Mouse (Mus musculus): Measurements from ENCODE around the gene Wrb. TPM values are rescaled to one million over a fixed set of nuclear protein-coding genes. Genes with fewer than 3 reads are reported as not detected.
A peak's percentile ranks its signal among the peaks of the same experiment; 100 is the strongest.

Gene Wrb
- polyA plus RNA-seq, 1 experiment from 2014 or later = 233 TPM

DNA sequence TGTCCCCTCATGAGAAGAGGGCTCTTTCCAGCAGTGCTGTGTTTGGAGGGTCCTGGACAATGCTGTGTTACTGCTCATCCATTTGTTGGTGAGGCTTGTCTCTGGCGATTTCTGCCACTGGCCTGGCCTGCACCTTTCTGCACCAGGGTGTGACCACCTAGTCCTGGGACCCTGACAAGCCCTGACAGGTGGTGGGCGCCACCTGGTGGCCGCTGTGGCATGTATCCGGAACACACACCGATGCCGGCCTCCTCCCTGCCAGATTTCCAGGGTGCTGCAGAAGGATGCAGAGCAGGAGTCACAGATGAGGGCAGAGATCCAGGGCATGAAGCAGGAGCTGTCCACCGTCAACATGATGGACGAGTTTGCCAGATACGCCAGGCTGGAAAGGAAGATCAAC, 6.3 kb downstream of the Wrb start:
- Histone ChIP-seq H3K9me3 (ENCODE audit: control insufficient read depth, low read length) (no peaks in the 10 kb centered on the region), H3K27ac (ENCODE audit: low read depth, low read length) (no peak overlapping the region), H3K9ac (ENCODE audit: low read depth, low read length) (no peak overlapping the region), H3K27me3 (replicated peaks; ENCODE audit: control insufficient read depth, insufficient read depth, low read length) (no peaks in the 10 kb centered on the region), H3K4me2 (ENCODE audit: low read length) (no peak overlapping the region), H3K36me3 (ENCODE audit: control insufficient read depth, insufficient read depth, low read length) (peaks cover 22% of the 10 kb centered on the region), H3K4me3 (ENCODE audit: low read length) (no peak overlapping the region), H3K4me1 (ENCODE audit: control insufficient read depth, insufficient read depth, low read depth, low read length) (peaks cover 7% of the 10 kb centered on the region)
- WGBS = 26% methylated on average over 9 of the region's 9 CpGs
- 0 out of 2 replicates have a peak, but pooled peaks have one; percentile 49 for ATAC-seq

DNA sequence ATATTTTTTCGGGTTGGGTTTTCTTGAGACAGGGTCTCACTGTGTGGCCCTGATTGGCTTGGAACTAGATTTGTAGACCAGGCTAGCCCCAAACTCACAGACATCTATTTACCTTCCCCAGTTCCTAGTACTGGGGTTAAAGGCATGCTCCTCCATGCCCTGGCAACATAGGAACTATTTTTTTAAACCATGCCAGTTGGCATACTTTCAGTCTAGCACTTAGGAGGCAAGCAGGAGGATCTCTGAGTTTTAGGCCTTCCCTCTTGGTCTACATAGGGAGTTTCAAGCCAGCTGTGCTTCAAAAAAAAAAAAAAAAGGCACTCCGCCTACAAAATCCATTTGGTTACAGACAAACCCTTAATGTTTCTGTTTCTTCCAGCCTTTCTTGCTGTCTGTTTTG, 9.3 kb downstream of the Wrb start:
- no peak for ATAC-seq
- H3K4me3 ChIP-seq (ENCODE audit: low read length) = no peak overlapping the region
- H3K4me2 ChIP-seq (ENCODE audit: low read length) = no peak overlapping the region
- peaks cover 8% of the 10 kb centered on the region for H3K4me1 ChIP-seq (ENCODE audit: control insufficient read depth, insufficient read depth, low read depth, low read length)
- H3K36me3 ChIP-seq (ENCODE audit: control insufficient read depth, insufficient read depth, low read length) = peaks cover 22% of the 10 kb centered on the region
- H3K9ac ChIP-seq (ENCODE audit: low read depth, low read length) = no peak overlapping the region
- no peaks in the 10 kb centered on the region for H3K27me3 ChIP-seq (replicated peaks; ENCODE audit: control insufficient read depth, insufficient read depth, low read length)
- H3K9me3 ChIP-seq (ENCODE audit: control insufficient read depth, low read length) = no peaks in the 10 kb centered on the region
- H3K27ac ChIP-seq (ENCODE audit: low read depth, low read length) = no peak overlapping the region
- 90% methylated on average over 2 of the region's 2 CpGs for WGBS

- Histone ChIP-seq H3K4me2 (ENCODE audit: low read length) (no peak overlapping the region), H3K27ac (ENCODE audit: low read depth, low read length) (no peak overlapping the region), H3K27me3 (replicated peaks; ENCODE audit: control insufficient read depth, insufficient read depth, low read length) (no peaks in the 10 kb centered on the region), H3K9ac (ENCODE audit: low read depth, low read length) (no peak overlapping the region), H3K9me3 (ENCODE audit: control insufficient read depth, low read length) (no peaks in the 10 kb centered on the region), H3K36me3 (ENCODE audit: control insufficient read depth, insufficient read depth, low read length) (peaks cover 22% of the 10 kb centered on the region), H3K4me3 (ENCODE audit: low read length) (no peak overlapping the region), H3K4me1 (ENCODE audit: control insufficient read depth, insufficient read depth, low read depth, low read length) (peaks cover 12% of the 10 kb centered on the region)
- WGBS = 82% methylated on average over 8 of the region's 8 CpGs
- no peak for ATAC-seq
These were observed 10.8 kb downstream of the Wrb start for GRCm38 (mm10) chr16:96156019-96156418.

- no peak for ATAC-seq
- Histone ChIP-seq H3K9ac (ENCODE audit: low read depth, low read length) (no peak overlapping the region), H3K4me1 (ENCODE audit: control insufficient read depth, insufficient read depth, low read depth, low read length) (peaks cover 8% of the 10 kb centered on the region), H3K4me2 (ENCODE audit: low read length) (no peak overlapping the region), H3K27me3 (replicated peaks; ENCODE audit: control insufficient read depth, insufficient read depth, low read length) (no peaks in the 10 kb centered on the region), H3K4me3 (ENCODE audit: low read length) (no peak overlapping the region), H3K27ac (ENCODE audit: low read depth, low read length) (no peak overlapping the region), H3K36me3 (ENCODE audit: control insufficient read depth, insufficient read depth, low read length) (peaks cover 22% of the 10 kb centered on the region), H3K9me3 (ENCODE audit: control insufficient read depth, low read length) (no peaks in the 10 kb centered on the region)
- 89% methylated on average over 11 of the region's 11 CpGs for WGBS
These were observed 12.0 kb downstream of the Wrb start for GRCm38 (mm10) chr16:96157171-96157570.

- H3K27me3 ChIP-seq (replicated peaks; ENCODE audit: control insufficient read depth, insufficient read depth, low read length) = no peaks in the 10 kb centered on the region
- H3K27ac ChIP-seq (ENCODE audit: low read depth, low read length) = peak overlapping the region; percentile 74
- H3K4me3 ChIP-seq (ENCODE audit: low read length) = peak overlapping the region; percentile 43
- peaks cover 8% of the 10 kb centered on the region for H3K4me1 ChIP-seq (ENCODE audit: control insufficient read depth, insufficient read depth, low read depth, low read length)
- ATAC-seq = no peak
- peak overlapping the region; percentile 72 for H3K4me2 ChIP-seq (ENCODE audit: low read length)
- peaks cover 15% of the 10 kb centered on the region for H3K36me3 ChIP-seq (ENCODE audit: control insufficient read depth, insufficient read depth, low read length)
- 49% methylated on average over 12 of the region's 12 CpGs for WGBS
- H3K9me3 ChIP-seq (ENCODE audit: control insufficient read depth, low read length) = no peaks in the 10 kb centered on the region
- peak overlapping the region; percentile 71 for H3K9ac ChIP-seq (ENCODE audit: low read depth, low read length)
These were observed 13.4 kb downstream of the Wrb start for GRCm38 (mm10) chr16:96158511-96159080.

- H3K27ac ChIP-seq (ENCODE audit: low read depth, low read length) = peak overlapping the region; percentile 74
- H3K4me3 ChIP-seq (ENCODE audit: low read length) = peak overlapping the region; percentile 43
- H3K27me3 ChIP-seq (replicated peaks; ENCODE audit: control insufficient read depth, insufficient read depth, low read length) = no peaks in the 10 kb centered on the region
- H3K4me1 ChIP-seq (ENCODE audit: control insufficient read depth, insufficient read depth, low read depth, low read length) = peaks cover 8% of the 10 kb centered on the region
- peaks cover 11% of the 10 kb centered on the region for H3K36me3 ChIP-seq (ENCODE audit: control insufficient read depth, insufficient read depth, low read length)
- H3K9ac ChIP-seq (ENCODE audit: low read depth, low read length) = peak overlapping the region; percentile 71
- ATAC-seq = peak; percentile 84
- peak overlapping the region; percentile 72 for H3K4me2 ChIP-seq (ENCODE audit: low read length)
- H3K9me3 ChIP-seq (ENCODE audit: control insufficient read depth, low read length) = no peaks in the 10 kb centered on the region
- WGBS = under 1% methylated on average over 61 of the region's 67 CpGs
These were observed 14.0 kb downstream of the Wrb start for GRCm38 (mm10) chr16:96159091-96159731.

DNA sequence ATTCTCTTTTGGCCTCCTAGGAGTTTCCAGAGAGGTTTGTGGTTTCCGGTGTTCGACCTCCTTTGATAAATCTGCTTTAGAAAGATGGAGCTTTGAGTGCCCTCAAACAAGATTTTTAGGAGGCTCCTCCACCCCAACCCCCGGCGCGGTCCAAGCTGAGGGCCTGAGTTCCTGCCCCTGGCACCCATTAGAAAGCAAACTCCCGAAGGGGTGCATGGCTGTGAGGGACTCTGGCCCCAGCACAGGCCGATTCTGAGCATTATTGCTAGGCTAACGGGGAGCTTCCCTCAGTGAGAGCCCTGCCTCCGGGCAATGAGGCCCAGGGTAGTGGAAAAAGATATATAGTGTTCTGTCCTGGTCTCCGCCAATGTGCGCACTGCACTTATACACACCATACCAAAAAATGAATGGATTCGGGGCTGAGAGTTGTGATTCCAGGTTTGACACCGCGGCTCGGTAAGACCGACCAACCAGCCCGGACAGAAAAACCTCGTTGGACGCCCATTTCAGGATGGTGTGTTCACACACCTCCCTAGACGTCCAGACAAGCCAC, 14.7 kb downstream of the Wrb start:
- Histone ChIP-seq H3K36me3 (ENCODE audit: control insufficient read depth, insufficient read depth, low read length) (peaks cover 6% of the 10 kb centered on the region), H3K4me2 (ENCODE audit: low read length) (peak overlapping the region; percentile 72), H3K9me3 (ENCODE audit: control insufficient read depth, low read length) (no peaks in the 10 kb centered on the region), H3K27me3 (replicated peaks; ENCODE audit: control insufficient read depth, insufficient read depth, low read length) (no peaks in the 10 kb centered on the region), H3K4me3 (ENCODE audit: low read length) (peak overlapping the region; percentile 43), H3K27ac (ENCODE audit: low read depth, low read length) (peak overlapping the region; percentile 74; the same call in 1 of the 2 replicates), H3K4me1 (ENCODE audit: control insufficient read depth, insufficient read depth, low read depth, low read length) (peaks cover 8% of the 10 kb centered on the region), H3K9ac (ENCODE audit: low read depth, low read length) (peak overlapping the region; percentile 71)
- WGBS = 76% methylated on average over 20 of the region's 20 CpGs
- no peak for ATAC-seq

DNA sequence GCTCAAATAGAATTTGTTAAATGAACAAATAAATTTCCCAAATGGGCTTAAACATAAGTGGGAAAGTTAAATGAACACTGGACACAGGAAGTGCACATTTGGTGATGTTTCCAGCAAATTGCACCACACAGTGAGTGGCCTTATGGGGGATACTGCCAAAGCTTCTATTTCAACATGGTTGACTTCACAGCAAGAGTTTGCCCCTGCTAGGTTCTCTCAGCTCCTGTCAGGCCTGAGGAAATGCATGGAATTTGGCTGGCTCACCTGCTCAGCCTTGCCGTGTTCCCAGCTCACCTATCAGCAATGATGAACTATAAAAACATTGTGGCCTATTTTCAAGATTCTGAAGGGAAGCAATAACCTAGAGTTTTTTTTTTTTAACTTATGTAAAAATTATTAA, 15.7 kb downstream of the Wrb start:
- Histone ChIP-seq H3K4me1 (ENCODE audit: control insufficient read depth, insufficient read depth, low read depth, low read length) (peaks cover 8% of the 10 kb centered on the region), H3K4me3 (ENCODE audit: low read length) (no peak overlapping the region), H3K36me3 (ENCODE audit: control insufficient read depth, insufficient read depth, low read length) (peaks cover 3% of the 10 kb centered on the region; the same call in 1 of the 2 replicates), H3K4me2 (ENCODE audit: low read length) (no peak overlapping the region), H3K27ac (ENCODE audit: low read depth, low read length) (no peak overlapping the region), H3K27me3 (replicated peaks; ENCODE audit: control insufficient read depth, insufficient read depth, low read length) (no peaks in the 10 kb centered on the region), H3K9ac (ENCODE audit: low read depth, low read length) (no peak overlapping the region), H3K9me3 (ENCODE audit: control insufficient read depth, low read length) (no peaks in the 10 kb centered on the region)
- WGBS = 90% methylated on average over 1 of the region's 1 CpGs
- ATAC-seq = no peak

DNA sequence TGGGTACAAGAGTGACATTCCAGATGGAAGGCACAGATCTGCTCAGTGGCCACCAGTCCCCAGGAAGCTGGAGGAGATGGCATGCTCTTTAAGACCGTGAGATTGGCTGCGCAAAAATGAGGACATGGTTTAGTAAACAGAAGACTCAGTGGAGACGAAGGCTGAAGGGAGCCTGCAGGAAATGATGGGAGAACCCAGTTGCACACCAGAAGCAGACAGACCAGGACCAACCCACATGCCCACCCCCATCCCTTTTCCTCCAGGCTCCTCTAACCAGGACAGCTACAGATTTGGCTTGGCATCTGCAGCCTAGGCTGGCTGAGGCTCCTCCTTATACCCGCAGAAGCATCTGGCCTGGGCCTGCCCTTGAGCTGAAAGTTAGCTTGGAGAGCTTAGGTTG, 16.1 kb downstream of the Wrb start:
- WGBS = 90% methylated on average over 4 of the region's 4 CpGs
- Histone ChIP-seq H3K4me2 (ENCODE audit: low read length) (no peak overlapping the region), H3K4me1 (ENCODE audit: control insufficient read depth, insufficient read depth, low read depth, low read length) (peaks cover 8% of the 10 kb centered on the region), H3K4me3 (ENCODE audit: low read length) (no peak overlapping the region), H3K9me3 (ENCODE audit: control insufficient read depth, low read length) (no peaks in the 10 kb centered on the region), H3K36me3 (ENCODE audit: control insufficient read depth, insufficient read depth, low read length) (no peaks in the 10 kb centered on the region), H3K27ac (ENCODE audit: low read depth, low read length) (no peak overlapping the region), H3K27me3 (replicated peaks; ENCODE audit: control insufficient read depth, insufficient read depth, low read length) (no peaks in the 10 kb centered on the region), H3K9ac (ENCODE audit: low read depth, low read length) (no peak overlapping the region)
- no peak for ATAC-seq
